Mouse (Mus musculus): ENCODE data around the gene Tbx10.
"Not testable (repeated sequence)": the region's sequence is repeated elsewhere in the genome, so short reads cannot be mapped to it uniquely, and the experiment has no call there.

Tbx10 gene

GRCm38 (mm10) chr19:4045966-4046865 is 53.7 kb downstream of the Tbx10 start, which contains the start of gene Gstp2:
Gene Gstp2 (minus strand): TSS chr19:4046023.
- DNase-seq: peak; percentile 80 to 85

GRCm38 (mm10) chr19:4046866-4047254 is 54.3 kb downstream of the Tbx10 start:
- DNase-seq: no peak

- DNase-seq: peak; percentile 87 to 89
These were observed 55.3 kb downstream of the Tbx10 start for GRCm38 (mm10) chr19:4047859-4048258.

- DNase-seq: not testable (repeated sequence)
These were observed 56.5 kb downstream of the Tbx10 start for GRCm38 (mm10) chr19:4049069-4049468.

Measured in cerebellum, postnatal 36 days (tissue).